Mouse (Mus musculus) liver, adult 2 months (tissue): Measurements from ENCODE around the gene Ahsg.

Source experiments
- CTCF ChIP-seq: fragments of 200-500 bp; IDR thresholded peaks from 2 replicates; pipeline ENCODE4 v1.5.1; 2011; ENCODE audit warnings: low read depth, low read length, control low read depth
- POLR2A ChIP-seq: fragments of 200-500 bp; IDR thresholded peaks from 2 replicates; pipeline ENCODE4 v1.6.1; 2011; ENCODE audit warnings: low read length, control low read depth; ENCODE audit not compliant: insufficient read depth; ENCODE audit errors: extremely low read depth

DNA sequence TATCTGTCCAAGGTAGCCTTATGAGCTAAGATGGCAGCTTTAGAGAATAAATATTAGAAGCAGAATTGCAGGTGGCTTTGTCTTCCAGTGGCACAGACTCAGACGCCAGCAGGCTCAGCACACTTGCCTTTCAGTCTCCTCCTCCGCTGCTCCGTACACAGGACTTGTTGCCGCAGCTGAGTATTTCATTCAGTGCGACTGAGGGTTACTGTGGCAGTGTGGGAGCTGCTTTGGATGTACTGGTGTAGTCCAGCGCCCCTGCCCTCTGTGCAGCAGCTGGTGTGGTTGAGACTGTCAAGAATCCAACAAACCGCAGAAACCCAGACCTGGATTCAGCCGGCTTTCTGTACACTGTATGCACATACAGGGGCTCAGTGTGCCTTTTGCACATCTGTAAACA is 18.7 kb upstream of the Ahsg start:
- TF ChIP-seq CTCF (no peak), POLR2A (no peak)
